Mouse (Mus musculus) spleen, adult 2 months (tissue): ENCODE results near the gene Slc7a6os. TPM values are rescaled to one million over a fixed set of nuclear protein-coding genes. Genes with fewer than 3 reads are reported as not detected.

Experiments
- DNase-seq, 2 experiments: peaks; one replicate each; pipeline versions ENCODE4 v3.0.0 to v3.0.0-alpha.2; 2012 to 2021; ENCODE audit warnings: low spot score in 2 of 2, low read depth in 1 of 2
- H3K27ac ChIP-seq: fragments of 200-500 bp; 2 replicates; pipeline ENCODE4 v1.5.1; 2012; ENCODE audit warnings: low read length, inconsistent platforms; ENCODE audit not compliant: insufficient read depth
- H3K27me3 ChIP-seq: fragments of 200-500 bp; 2 replicates; pipeline ENCODE4 v1.6.1; 2012; ENCODE audit warnings: mild to moderate bottlenecking, moderate library complexity, low read length, inconsistent platforms; ENCODE audit not compliant: control insufficient read depth, insufficient read depth
- H3K36me3 ChIP-seq: fragments of 200-500 bp; 2 replicates; pipeline ENCODE4 v1.6.1; 2012; ENCODE audit warnings: mild to moderate bottlenecking, low read length, inconsistent platforms; ENCODE audit not compliant: control insufficient read depth, insufficient read depth
- H3K4me1 ChIP-seq: fragments of 200-500 bp; 2 replicates; pipeline ENCODE4 v1.6.1; 2011; ENCODE audit warnings: inconsistent platforms; ENCODE audit not compliant: control insufficient read depth, insufficient read depth, insufficient read length
- H3K4me3 ChIP-seq: fragments of 200-500 bp; 2 replicates; pipeline ENCODE4 v1.5.1; 2011; ENCODE audit warnings: mild to moderate bottlenecking, inconsistent platforms; ENCODE audit not compliant: insufficient read depth, insufficient read length; ENCODE audit errors: extremely low read depth
- CTCF ChIP-seq: fragments of 200-500 bp; IDR thresholded peaks from 2 replicates; pipeline ENCODE4 v1.5.1; 2011; ENCODE audit warnings: mild to moderate bottlenecking, inconsistent platforms; ENCODE audit not compliant: insufficient read depth, insufficient read length, insufficient replicate concordance; ENCODE audit errors: extremely low read depth
- POLR2A ChIP-seq: fragments of 200-500 bp; IDR thresholded peaks from 2 replicates; pipeline ENCODE4 v1.6.1; 2011; ENCODE audit warnings: low read depth, low read length, inconsistent platforms
- WGBS: fragments of 180-500 bp; shearing (Covaris S2); methylation state at CpG from one replicate; pipeline ENCODE4 v1.1.7; 2018; 5-methylcytosine and 5-hydroxymethylcytosine counted together
- polyA plus RNA-seq: library from polyadenylated mRNA; depleted of rRNA; stranded (reverse); fragments of >200 nt; gene quantifications from 2 replicates; pipeline ENCODE4 v1.2.3, GENCODE M21; 2012; rRNA removed

The Slc7a6os gene
- polyA plus RNA-seq, result 18.8 and 22.2 TPM in 2 replicates

- under 1% methylated on average over 52 of the region's 52 CpGs for WGBS
- Histone ChIP-seq H3K4me1 (no peaks in the 10 kb centered on the region; the same call in 1 of the 2 replicates), H3K36me3 (peaks cover 8% of the 10 kb centered on the region; the same call in 1 of the 2 replicates), H3K4me3 (peak within 1 kb of the TSS; percentile 91), H3K27me3 (no peaks in the 10 kb centered on the region), H3K27ac (peak within 1 kb of the TSS; percentile 79)
- DNase-seq, result peak; percentile 75 to 93
- TF ChIP-seq POLR2A (no peak; the same call in none of the 2 replicates), CTCF (no peak)
These were observed at the start of gene Slc7a6os, which contains the start of gene Prmt7 for GRCm38 (mm10) chr8:106210821-106211345. Slc7a6os (minus strand) TSS chr8:106210935. Prmt7 (plus strand) TSS chr8:106210936.

GRCm38 (mm10) chr8:106259579-106260255 lies 49.0 kb upstream of the Slc7a6os start:
- DNase-seq, result no peak
- H3K4me3 ChIP-seq, result no peak overlapping the region
- H3K27ac ChIP-seq, result no peak overlapping the region
- H3K27me3 ChIP-seq, result no peaks in the 10 kb centered on the region
- WGBS, result 84% methylated on average over 10 of the region's 10 CpGs
- no peaks in the 10 kb centered on the region for H3K4me1 ChIP-seq
- TF ChIP-seq CTCF (no peak), POLR2A (no peak)
- H3K36me3 ChIP-seq, result no peaks in the 10 kb centered on the region

DNA sequence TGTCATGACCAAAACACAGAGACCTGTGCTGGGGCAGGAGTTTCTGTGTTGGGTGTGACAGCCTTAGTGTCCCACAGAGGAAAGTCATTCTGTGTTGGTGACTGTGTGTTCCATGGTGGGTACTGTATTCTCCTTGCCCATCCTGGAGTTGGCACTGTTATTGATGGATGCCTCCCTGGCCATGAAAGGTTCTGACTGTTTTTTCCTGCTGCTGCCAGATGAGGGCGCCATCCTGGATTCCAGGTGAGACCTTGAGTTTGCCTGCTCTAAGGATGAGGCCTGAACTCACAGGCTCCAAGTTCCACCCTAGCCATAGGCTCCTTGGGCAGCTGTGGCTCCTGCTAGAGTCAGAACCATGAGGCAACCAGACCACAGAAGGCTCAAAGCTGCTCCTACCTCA lies 47.4 kb upstream of the Slc7a6os start:
- 76% methylated on average over 1 of the region's 1 CpGs for WGBS
- no peak overlapping the region for H3K27ac ChIP-seq
- peak; percentile 3 to 21 for DNase-seq
- peak; percentile 35; the same call in 1 of the 2 replicates for TF ChIP-seq CTCF
- TF ChIP-seq POLR2A, result no peak
- no peaks in the 10 kb centered on the region for H3K4me1 ChIP-seq
- no peak overlapping the region for H3K4me3 ChIP-seq
- H3K27me3 ChIP-seq, result no peaks in the 10 kb centered on the region
- H3K36me3 ChIP-seq, result peaks cover 3% of the 10 kb centered on the region; the same call in 1 of the 2 replicates

DNA sequence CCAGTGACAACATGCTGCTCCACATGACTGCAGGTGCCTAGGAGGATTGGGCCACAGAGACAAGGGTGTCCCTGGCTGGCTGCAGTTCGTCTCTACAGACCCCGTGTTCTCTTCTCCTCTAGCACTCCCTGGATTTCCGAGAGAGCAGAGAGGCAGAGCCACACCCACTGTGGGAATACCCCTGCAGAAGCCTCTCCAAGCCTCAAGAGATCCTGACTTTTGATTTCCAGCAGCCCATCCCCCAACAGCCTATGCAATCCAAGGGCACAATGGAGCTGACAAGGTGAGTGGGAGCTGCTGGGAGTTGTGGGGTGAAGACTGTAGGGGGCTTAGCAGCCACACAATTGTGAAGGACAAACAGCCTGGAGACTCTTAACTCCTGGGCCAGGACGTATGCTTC lies 39.5 kb upstream of the Slc7a6os start:
- Histone ChIP-seq H3K27ac (no peak overlapping the region), H3K36me3 (peaks cover 40% of the 10 kb centered on the region), H3K27me3 (no peaks in the 10 kb centered on the region), H3K4me3 (no peak overlapping the region), H3K4me1 (no peaks in the 10 kb centered on the region)
- TF ChIP-seq POLR2A (no peak), CTCF (no peak)
- DNase-seq, result no peak
- 93% methylated on average over 4 of the region's 4 CpGs for WGBS

DNA sequence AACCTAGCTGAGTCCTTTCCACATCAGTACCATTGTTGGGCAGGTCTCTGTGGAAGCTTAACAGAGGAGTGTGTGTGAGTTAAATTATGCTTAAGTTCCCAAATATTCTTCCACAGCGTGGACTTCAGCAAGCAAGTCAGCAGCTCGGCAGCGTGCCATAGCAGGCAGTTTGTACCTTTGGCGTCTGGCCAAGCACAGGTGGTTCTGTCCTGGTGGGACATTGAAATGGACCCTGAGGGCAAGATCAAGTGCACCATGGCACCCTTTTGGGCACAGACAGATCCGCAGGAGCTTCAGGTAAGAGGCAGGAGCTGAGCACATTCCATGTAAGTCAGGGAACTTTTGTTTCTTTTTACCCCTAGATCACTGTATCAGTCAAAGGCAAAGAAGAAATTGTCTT lies 26.4 kb upstream of the Slc7a6os start:
- H3K36me3 ChIP-seq, result peaks cover 16% of the 10 kb centered on the region
- 94% methylated on average over 5 of the region's 5 CpGs for WGBS
- no peak for DNase-seq
- H3K27me3 ChIP-seq, result no peaks in the 10 kb centered on the region
- no peaks in the 10 kb centered on the region for H3K4me1 ChIP-seq
- no peak overlapping the region for H3K27ac ChIP-seq
- no peak overlapping the region for H3K4me3 ChIP-seq
- no peak for TF ChIP-seq POLR2A
- no peak for TF ChIP-seq CTCF

DNA sequence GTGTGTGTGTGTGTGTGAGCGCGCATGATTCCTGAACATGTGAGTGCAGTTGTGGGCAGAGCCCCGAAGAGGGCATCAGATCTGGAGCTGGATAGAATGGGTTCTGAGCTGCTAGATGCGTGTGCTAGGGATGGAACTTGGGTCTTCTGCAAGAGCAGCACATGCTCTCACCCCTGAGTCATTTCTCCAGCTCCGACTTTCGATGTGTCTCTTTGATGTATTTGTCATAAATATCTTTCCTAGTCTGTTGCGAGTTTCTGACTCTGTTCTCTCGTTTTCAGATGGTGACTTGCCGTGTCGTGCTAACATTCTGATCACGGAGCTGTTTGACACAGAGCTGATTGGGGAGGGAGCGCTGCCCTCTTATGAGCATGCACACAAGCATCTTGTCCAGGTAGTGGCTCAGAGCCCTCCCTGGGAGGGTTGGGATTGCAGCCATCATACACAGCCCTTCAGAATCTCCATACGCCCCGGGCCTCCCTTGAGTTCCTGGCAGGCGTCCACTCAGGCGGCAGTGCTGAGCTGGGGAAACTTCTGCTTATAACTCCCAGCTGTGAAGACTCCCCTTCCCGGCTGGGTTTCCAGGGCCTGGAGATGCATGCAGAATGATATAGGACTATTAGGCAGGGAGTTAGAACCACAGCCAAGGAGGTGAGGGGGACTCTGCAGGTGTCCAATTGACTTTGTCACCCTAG lies 24.0 kb upstream of the Slc7a6os start:
- WGBS, result 95% methylated on average over 17 of the region's 17 CpGs
- H3K4me3 ChIP-seq, result no peak overlapping the region
- no peak overlapping the region for H3K27ac ChIP-seq
- H3K36me3 ChIP-seq, result peaks cover 16% of the 10 kb centered on the region
- no peak for TF ChIP-seq CTCF
- no peak for TF ChIP-seq POLR2A
- DNase-seq, result no peak
- no peaks in the 10 kb centered on the region for H3K4me1 ChIP-seq
- no peaks in the 10 kb centered on the region for H3K27me3 ChIP-seq
